Comparison of ENCODE assay signal across 13 mouse cellular contexts in genomic region chr5:36254642-36255516, GRCm38 (mm10). TPM values are rescaled to one million over a fixed set of nuclear protein-coding genes. Genes with fewer than 3 reads are reported as not detected.
A peak's percentile ranks its signal among the peaks of the same experiment; 100 is the strongest.
DNase-seq lines count a peak whose midpoint lies in the region; ATAC-seq and TF ChIP-seq lines count a peak whose summit lies in the region.
"Had no signal": no experiment of that assay in that cellular context is flagged by ENCODE, and none has a peak within 500 bp of the region (broad histone marks: within the 10 kb centered on the region; RNA-seq: fewer than 3 reads in every experiment).

No protein-coding gene starts in this region.

- no peak overlapping the region for H3K9ac ChIP-seq in intestine, embryonic 14.5 days (ENCODE audit: low read length)
- no peak overlapping the region for H3K9ac ChIP-seq in intestine, postnatal 0 days (ENCODE audit: low read depth, low read length)
- H3K9ac ChIP-seq in embryonic facial prominence, embryonic 12.5 days: no peak overlapping the region
- no peak overlapping the region for H3K9ac ChIP-seq in limb, embryonic 12.5 days (replicated peaks)
- H3K9ac ChIP-seq: heart, embryonic 15.5 days; kidney, embryonic 15.5 days had no signal

- no peaks in the 10 kb centered on the region for H3K36me3 ChIP-seq in intestine, embryonic 14.5 days (ENCODE audit: control insufficient read depth, insufficient read depth, low read length)
- no peaks in the 10 kb centered on the region for H3K36me3 ChIP-seq in intestine, postnatal 0 days (ENCODE audit: control insufficient read depth, insufficient read depth)
- no peaks in the 10 kb centered on the region for H3K36me3 ChIP-seq in embryonic facial prominence, embryonic 12.5 days
- no peaks in the 10 kb centered on the region for H3K36me3 ChIP-seq in limb, embryonic 12.5 days
- H3K36me3 ChIP-seq: heart, embryonic 15.5 days; kidney, embryonic 15.5 days had no signal

- ATAC-seq in intestine, embryonic 14.5 days (replicated peaks; ENCODE audit: low FRiP score, low TSS enrichment, low read depth): 0 out of 2 replicates have a peak, but pooled peaks have one; percentile 24
- ATAC-seq in intestine, postnatal 0 days: no peak
- ATAC-seq in embryonic facial prominence, embryonic 12.5 days (ENCODE audit: insufficient number of reproducible peaks, insufficient read depth, low FRiP score, low TSS enrichment): peak; percentile 81
- peak; percentile 67; the same call in 1 of the 2 replicates for ATAC-seq in limb, embryonic 12.5 days (ENCODE audit: insufficient number of reproducible peaks, insufficient read depth, low FRiP score, low TSS enrichment, low read depth)

- no peaks in the 10 kb centered on the region for H3K9me3 ChIP-seq in intestine, embryonic 14.5 days (ENCODE audit: control insufficient read depth, low read length)
- no peaks in the 10 kb centered on the region for H3K9me3 ChIP-seq in intestine, postnatal 0 days (ENCODE audit: control insufficient read depth)
- H3K9me3 ChIP-seq in embryonic facial prominence, embryonic 12.5 days: no peaks in the 10 kb centered on the region
- H3K9me3 ChIP-seq in limb, embryonic 12.5 days: no peaks in the 10 kb centered on the region
- H3K9me3 ChIP-seq: heart, embryonic 15.5 days; kidney, embryonic 15.5 days had no signal

- peak; percentile 61 for DNase-seq in intestine, embryonic 14.5 days (ENCODE audit: low spot score)
- peak; percentile 31 for DNase-seq in brain, embryonic 14.5 days (ENCODE audit: low read depth)
- no peak for DNase-seq in cerebellum, postnatal 36 days
- DNase-seq in adrenal gland, postnatal 25 days: no peak
- DNase-seq: cerebellum, adult 2 months; layer of hippocampus, adult 9-11 months had no signal

- no peak for TF ChIP-seq CTCF in intestine, postnatal 0 days (IDR thresholded peaks at IDR 0.05; ENCODE audit: low read depth)
- no peak for TF ChIP-seq CTCF in brain, embryonic 14.5 days (IDR thresholded peaks at IDR 0.05; ENCODE audit: borderline replicate concordance, extremely low read depth, insufficient read depth, insufficient read length)

- no peak overlapping the region for H3K4me3 ChIP-seq in intestine, embryonic 14.5 days (ENCODE audit: low read depth, low read length)
- no peak overlapping the region for H3K4me3 ChIP-seq in intestine, postnatal 0 days (ENCODE audit: low read depth, low read length)
- no peak overlapping the region for H3K4me3 ChIP-seq in embryonic facial prominence, embryonic 12.5 days
- H3K4me3 ChIP-seq in limb, embryonic 12.5 days (replicated peaks): no peak overlapping the region
- H3K4me3 ChIP-seq: heart, embryonic 15.5 days; kidney, embryonic 15.5 days had no signal

- no peak for TF ChIP-seq POLR2A in brain, embryonic 14.5 days (IDR thresholded peaks at IDR 0.05; ENCODE audit: borderline replicate concordance, extremely low read depth, insufficient read depth, insufficient read length, poor library complexity, severe bottlenecking)

- H3K27ac ChIP-seq in intestine, embryonic 14.5 days (ENCODE audit: low read depth): no peak overlapping the region
- H3K27ac ChIP-seq in intestine, postnatal 0 days (ENCODE audit: low read depth, low read length): no peak overlapping the region
- H3K27ac ChIP-seq in embryonic facial prominence, embryonic 12.5 days: 0 out of 2 replicates have a peak overlapping the region, but pooled peaks have one; percentile 12
- H3K27ac ChIP-seq in limb, embryonic 12.5 days: peak overlapping the region; percentile 47
- H3K27ac ChIP-seq: heart, embryonic 15.5 days; kidney, embryonic 15.5 days had no signal

- H3K27me3 ChIP-seq in intestine, embryonic 14.5 days (replicated peaks; ENCODE audit: control insufficient read depth, insufficient read depth, low read length): no peaks in the 10 kb centered on the region
- no peaks in the 10 kb centered on the region for H3K27me3 ChIP-seq in intestine, postnatal 0 days (replicated peaks; ENCODE audit: control insufficient read depth, insufficient read depth, low read length)
- H3K27me3 ChIP-seq in embryonic facial prominence, embryonic 12.5 days: no peaks in the 10 kb centered on the region
- H3K27me3 ChIP-seq in limb, embryonic 12.5 days: peaks cover 3% of the 10 kb centered on the region; the same call in 1 of the 2 replicates
- H3K27me3 ChIP-seq: heart, embryonic 15.5 days; kidney, embryonic 15.5 days had no signal

- WGBS in intestine, embryonic 14.5 days: 52% methylated on average over 18 of the region's 18 CpGs
- WGBS in intestine, postnatal 0 days: 62% methylated on average over 18 of the region's 18 CpGs
- 28% methylated on average over 18 of the region's 18 CpGs for WGBS in embryonic facial prominence, embryonic 12.5 days
- WGBS in limb, embryonic 12.5 days: 38% methylated on average over 18 of the region's 18 CpGs

- H3K4me1 ChIP-seq in intestine, embryonic 14.5 days (replicated peaks; ENCODE audit: control insufficient read depth, insufficient read depth, low read length): peaks cover 33% of the 10 kb centered on the region
- H3K4me1 ChIP-seq in intestine, postnatal 0 days (replicated peaks; ENCODE audit: control insufficient read depth, insufficient read depth, low read length): no peaks in the 10 kb centered on the region; the same call in 1 of the 2 replicates
- peaks cover 19% of the 10 kb centered on the region for H3K4me1 ChIP-seq in embryonic facial prominence, embryonic 12.5 days
- H3K4me1 ChIP-seq in limb, embryonic 12.5 days (replicated peaks): peaks cover 42% of the 10 kb centered on the region

- no peak overlapping the region for H3K4me2 ChIP-seq in intestine, embryonic 14.5 days (ENCODE audit: low read length)
- no peak overlapping the region for H3K4me2 ChIP-seq in intestine, postnatal 0 days (replicated peaks; ENCODE audit: low read depth)
- 0 out of 2 replicates have a peak overlapping the region, but pooled peaks have one; percentile 6 for H3K4me2 ChIP-seq in embryonic facial prominence, embryonic 12.5 days (replicated peaks)
- peak overlapping the region; percentile 19; the same call in 1 of the 2 replicates for H3K4me2 ChIP-seq in limb, embryonic 12.5 days
- H3K4me2 ChIP-seq: heart, embryonic 15.5 days; kidney, embryonic 15.5 days had no signal

RNA-seq across cellular contexts. Expression of gene Psapl1, which starts 51.1 kb away (rescaled TPM):
- 0.11 and 0.16 TPM in 2 replicates for polyA plus RNA-seq in intestine, embryonic 14.5 days (2014; fragmentation: Nextera tagmentation; extraction: Ambion mirVana)
- polyA plus RNA-seq in intestine, postnatal 0 days (2015; fragmentation: Nextera tagmentation; extraction: Ambion mirVana): 0.39 and 2.2 TPM in 2 replicates
- polyA plus RNA-seq in brain, embryonic 14.5 days (2012; rRNA removed): 0.05 TPM in 1 of 2 replicates, not detected in the other
- polyA plus RNA-seq in embryonic facial prominence, embryonic 12.5 days (2016; fragmentation: Nextera tagmentation; extraction: Ambion mirVana): 0.12 and 0.14 TPM in 2 replicates
- 0.15 TPM in 1 of 2 replicates, not detected in the other for polyA plus RNA-seq in limb, embryonic 12.5 days (2016; fragmentation: Nextera tagmentation; extraction: Ambion mirVana)
- total RNA-seq in adrenal gland, postnatal 25 days (2021): not detected in 2 replicates
- total RNA-seq: left cerebral cortex, postnatal 25 days; monocyte, adult 5-6 weeks had no signal
- polyA plus RNA-seq: cerebellum, adult 2 months had no signal

Comparison
In these comparisons a context has a peak if more than half of its experiments do, and no peak if none do; other contexts are left out.
1. DNase-seq: peak in intestine, embryonic 14.5 days (single experiment) and brain, embryonic 14.5 days (single experiment); none in cerebellum, postnatal 36 days (0 of 2) and adrenal gland, postnatal 25 days (single experiment).
2. H3K27ac ChIP-seq: peak in embryonic facial prominence, embryonic 12.5 days (single experiment) and limb, embryonic 12.5 days (single experiment); none in intestine, embryonic 14.5 days (single experiment) and intestine, postnatal 0 days (single experiment).
3. H3K4me2 ChIP-seq: peak in embryonic facial prominence, embryonic 12.5 days (single experiment) and limb, embryonic 12.5 days (single experiment); none in intestine, embryonic 14.5 days (single experiment) and intestine, postnatal 0 days (single experiment).